ENCODE assay signal across 21 mouse cellular contexts in genomic region chr13:62561696-62562095, GRCm38 (mm10). TPM values are rescaled to one million over a fixed set of nuclear protein-coding genes. Genes with fewer than 3 reads are reported as not detected.
DNase-seq lines count a peak whose midpoint lies in the region; ATAC-seq lines count a peak whose summit lies in the region.
"Not testable (repeated sequence)": the region's sequence is repeated elsewhere in the genome, so short reads cannot be mapped to it uniquely, and the experiment has no call there.
"Had no signal": no experiment of that assay in that cellular context is flagged by ENCODE, and none has a peak within 500 bp of the region (broad histone marks: within the 10 kb centered on the region; RNA-seq: fewer than 3 reads in every experiment).

No protein-coding gene starts in this region.

- 0 out of 2 replicates have a peak, but pooled peaks have one; percentile 31 for ATAC-seq in megakaryocyte progenitor cell, adult 5-6 weeks (replicated peaks; ENCODE audit: poor library complexity)

- DNase-seq in adrenal gland, adult 2 months: peak; percentile 7
- DNase-seq in frontal cortex, postnatal 36 days (ENCODE audit: low spot score in 2 of 2): peak; percentile 4 to 10
- peak; percentile 13 for DNase-seq in heart, postnatal 4 days
- peak; percentile 4 to 44 for DNase-seq in kidney, postnatal 36 days
- DNase-seq in left cerebral cortex, postnatal 4 days: peak; percentile 2
- peak; percentile 4 for DNase-seq in right cerebral cortex, postnatal 4 days
- peak; percentile 46 for DNase-seq in thymus, postnatal 4 days

- intact Hi-C loops in left cerebral cortex, postnatal 4 days (cut with DNase I): not testable (repeated sequence)

RNA-seq across cellular contexts. Expression of gene Zfp935, which starts 3.4 kb away (rescaled TPM):
- not detected for total RNA-seq in adrenal gland, adult 2 months (2021)
- polyA plus RNA-seq in adrenal gland, adult 2 months (2012; rRNA removed): not detected in 2 replicates
- total RNA-seq in heart, postnatal 4 days (2021): under 1 TPM; 0.48 to 0.97 TPM
- total RNA-seq in left cerebral cortex, postnatal 4 days (2021): 1 to 10 TPM in 1 of 2 experiments, under 1 TPM in 1; 0.74 to 2.3 TPM
- total RNA-seq in megakaryocyte progenitor cell, adult 5-6 weeks (2015): 7.2 TPM in 1 of 2 replicates, not detected in the other
- total RNA-seq in megakaryocyte progenitor cell, adult 5-6 weeks (2017): not detected in 2 replicates
- total RNA-seq: adrenal gland, postnatal 25 days; forebrain, postnatal 0 days; hematopoietic stem cell, adult 5-6 weeks had no signal
- polyA plus RNA-seq: C2C12; forebrain, embryonic 10.5 days; forebrain, postnatal 0 days; gonadal fat pad, adult 2 months; heart, embryonic 11.5 days; hindbrain, embryonic 16.5 days; limb, embryonic 15.5 days; liver, embryonic 15.5 days; midbrain, embryonic 10.5 days; spleen, adult 2 months; thymus, postnatal 0 days had no signal

RNA-seq across cellular contexts. Expression of gene Zfp934, which starts 9.3 kb away (rescaled TPM):
- total RNA-seq in adrenal gland, adult 2 months (2021): 1 to 10 TPM; 4.4 to 4.7 TPM
- polyA plus RNA-seq in adrenal gland, adult 2 months (2012; rRNA removed): 0.07 and 0.28 TPM in 2 replicates
- 1 to 10 TPM; 7.6 to 9.6 TPM for total RNA-seq in heart, postnatal 4 days (2021)
- total RNA-seq in left cerebral cortex, postnatal 4 days (2021): 1 to 10 TPM; 7.8 to 9.4 TPM
- total RNA-seq in megakaryocyte progenitor cell, adult 5-6 weeks (2015): 26.0 and 29.6 TPM in 2 replicates
- 7.8 and 9.7 TPM in 2 replicates for total RNA-seq in megakaryocyte progenitor cell, adult 5-6 weeks (2017)

Comparison
In these comparisons a context has a peak if more than half of its experiments do, and no peak if none do; other contexts are left out.
1. Peak in every context shown above with its lines: DNase-seq and ATAC-seq.